Mouse (Mus musculus): ENCODE results near the gene Rnaset2b.
"Not testable (repeated sequence)": the region's sequence is repeated elsewhere in the genome, so short reads cannot be mapped to it uniquely, and the experiment has no call there.

- TF ChIP-seq CHD2 (IDR thresholded peaks at IDR 0.05; ENCODE audit: low read depth, low read length); ZNF384 (IDR thresholded peaks at IDR 0.05; ENCODE audit: low read depth, low read length); ZC3H11A (IDR thresholded peaks at IDR 0.05; ENCODE audit: borderline replicate concordance, low read depth, low read length); HCFC1 (IDR thresholded peaks at IDR 0.05; ENCODE audit: borderline replicate concordance, insufficient read depth, low read length): not testable (repeated sequence)
These were observed 8.9 kb downstream of the Rnaset2b start for GRCm38 (mm10) chr17:6979380-6979779.

Measured in ES-E14 (cell line).